Mouse (Mus musculus) stomach, postnatal 0 days (tissue): Measurements from ENCODE around the gene Cacna1g.

ENCODE experiments used
- CTCF ChIP-seq: IDR thresholded peaks from 2 replicates; pipeline ENCODE4 v1.5.1; 2016; ENCODE audit warnings: antibody characterized with exemption, low read depth, mild to moderate bottlenecking, moderate library complexity
- EP300 ChIP-seq: optimal IDR thresholded peaks from 2 replicates; pipeline ENCODE3; 2016; ENCODE audit warnings: antibody characterized with exemption

GRCm38 (mm10) chr11:94485223-94485622 lies 11.2 kb upstream of the Cacna1g start:
- TF ChIP-seq CTCF, result no peak
- TF ChIP-seq EP300, result no peak
